Mouse (Mus musculus) heart, adult 11 months (tissue): Measurements from ENCODE around the gene Nr1h4.

Source experiments
- DNase-seq: peaks from one replicate; pipeline ENCODE4 v3.0.0; 2022

Nr1h4 gene

DNA sequence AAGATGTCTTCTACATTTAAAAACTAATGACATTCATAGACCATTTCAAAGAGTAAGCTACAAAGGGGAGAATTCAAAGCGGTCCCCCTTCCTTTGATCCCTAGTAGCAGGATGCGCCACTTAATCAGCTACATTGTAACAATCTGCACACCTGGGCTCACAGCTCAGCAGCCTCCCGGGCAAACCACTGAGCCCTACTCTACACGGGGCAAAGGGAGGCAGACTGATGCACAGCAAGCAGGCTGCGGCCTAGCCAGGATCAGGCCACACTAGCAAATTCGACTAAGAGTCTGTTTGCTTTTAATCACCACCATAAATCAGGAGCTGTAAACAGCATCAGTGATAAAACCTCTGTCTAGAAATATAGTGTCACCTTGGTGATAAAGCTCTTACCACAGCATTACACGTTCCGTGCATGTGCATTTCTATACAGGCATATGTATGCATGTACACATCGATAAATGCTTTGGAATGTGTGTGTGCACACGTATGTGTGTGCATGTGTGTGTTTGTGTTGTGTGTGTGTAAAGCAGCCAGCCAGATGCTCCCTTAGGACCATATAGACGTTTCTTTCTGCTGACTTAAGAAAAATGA lies 108.5 kb downstream of the Nr1h4 start:
- DNase-seq = peak; percentile 41

DNA sequence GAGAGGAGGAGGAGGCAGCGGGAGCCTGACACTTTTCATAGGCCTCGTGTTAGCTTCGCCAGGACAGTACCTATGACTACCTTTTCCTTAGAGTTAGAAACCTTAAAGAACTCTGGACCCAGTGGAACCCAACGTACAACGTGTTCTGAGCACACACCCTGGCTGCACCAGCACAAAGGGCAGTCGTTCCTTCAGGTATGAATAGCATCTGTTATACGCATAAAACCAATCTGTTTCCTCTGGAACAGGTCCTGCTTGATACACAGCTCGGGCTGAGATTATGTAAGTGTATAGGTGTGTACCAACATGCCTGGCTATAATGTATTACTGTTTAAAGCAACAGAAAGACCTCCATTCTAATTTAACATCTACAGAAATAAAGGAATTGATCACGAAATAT lies 109.2 kb downstream of the Nr1h4 start:
- DNase-seq = peak; percentile 36

DNA sequence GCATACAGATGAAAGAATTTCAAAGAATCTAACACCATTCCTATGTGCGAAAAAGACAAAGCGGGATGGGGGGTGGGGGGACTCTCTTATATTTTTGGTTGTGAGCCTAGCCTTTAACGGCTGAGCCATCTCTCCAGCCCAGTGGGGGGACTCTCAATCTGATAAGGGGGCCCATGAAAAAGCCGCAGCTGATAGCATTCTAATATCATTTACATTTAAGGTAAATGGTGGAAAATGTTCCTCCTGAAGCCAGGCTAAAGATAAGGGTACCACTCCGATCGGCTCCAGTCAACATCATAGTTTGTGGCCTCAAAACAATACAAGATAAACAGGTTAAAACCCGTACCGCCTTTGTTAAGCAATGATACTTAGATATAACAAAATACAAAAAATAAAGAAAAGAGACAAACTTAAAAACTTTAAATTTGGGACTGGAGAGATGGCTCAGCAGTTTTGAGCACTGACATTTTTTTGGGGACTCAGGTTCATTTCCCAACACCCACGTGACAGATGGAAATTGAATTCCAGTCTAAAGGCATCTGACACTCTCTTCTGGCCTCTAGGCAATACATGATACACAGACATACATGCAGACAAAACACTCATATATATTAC lies 110.1 kb downstream of the Nr1h4 start:
- DNase-seq = peak; percentile 15

DNA sequence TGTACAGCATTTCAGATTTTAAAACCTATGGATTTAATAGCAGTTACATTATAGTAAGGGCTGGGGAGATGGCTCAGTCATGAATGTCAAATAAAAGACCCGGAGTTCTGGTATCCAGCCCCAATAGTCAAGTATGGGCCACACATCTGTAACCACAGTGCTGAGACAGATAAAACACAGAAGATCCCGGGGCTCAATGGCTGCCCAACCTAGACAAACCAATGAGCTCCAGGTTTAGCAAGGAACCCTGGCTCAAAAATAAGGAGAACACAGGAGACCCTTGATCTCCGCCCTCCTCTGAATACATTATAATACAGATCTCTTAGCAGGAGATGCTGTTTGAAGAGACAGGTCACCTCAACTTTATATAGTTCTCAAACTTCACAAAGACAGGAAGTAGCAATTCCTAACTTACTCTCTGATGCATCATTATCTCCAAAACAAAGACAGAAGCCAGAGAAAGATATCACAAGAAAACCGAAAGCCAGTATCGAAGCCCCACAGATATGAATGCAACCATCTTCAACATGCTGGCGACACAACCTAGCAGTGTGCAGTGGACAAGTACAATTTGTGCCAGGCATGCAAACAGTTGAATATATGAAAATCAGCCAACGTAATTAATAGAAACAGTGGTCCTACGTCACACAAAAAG lies 110.8 kb downstream of the Nr1h4 start:
- DNase-seq = peak; percentile 66

- peak; percentile 64 for DNase-seq
Observed at GRCm38 (mm10) chr10:89417966-89418365, 115.4 kb downstream of the Nr1h4 start.

DNA sequence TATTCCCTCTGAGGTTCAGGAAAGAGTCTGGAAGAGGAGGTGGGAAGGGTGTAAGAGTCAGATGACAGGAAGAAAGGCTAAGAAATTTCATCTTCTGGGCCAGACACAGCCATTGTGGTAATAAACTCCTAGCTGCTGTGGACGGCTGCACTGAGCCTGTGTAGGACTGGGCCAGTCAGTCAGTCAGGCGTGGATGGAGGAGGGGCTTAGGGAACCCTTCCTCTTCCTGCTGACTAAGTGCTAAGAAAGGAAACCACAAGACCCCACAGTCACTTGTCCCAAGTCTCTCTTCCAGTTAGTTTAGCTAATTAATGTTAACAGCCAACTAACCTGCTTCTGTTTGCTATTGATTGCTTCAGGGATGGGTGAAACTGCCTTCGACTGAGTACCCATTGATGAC lies 117.9 kb downstream of the Nr1h4 start:
- DNase-seq = peak; percentile 82

DNA sequence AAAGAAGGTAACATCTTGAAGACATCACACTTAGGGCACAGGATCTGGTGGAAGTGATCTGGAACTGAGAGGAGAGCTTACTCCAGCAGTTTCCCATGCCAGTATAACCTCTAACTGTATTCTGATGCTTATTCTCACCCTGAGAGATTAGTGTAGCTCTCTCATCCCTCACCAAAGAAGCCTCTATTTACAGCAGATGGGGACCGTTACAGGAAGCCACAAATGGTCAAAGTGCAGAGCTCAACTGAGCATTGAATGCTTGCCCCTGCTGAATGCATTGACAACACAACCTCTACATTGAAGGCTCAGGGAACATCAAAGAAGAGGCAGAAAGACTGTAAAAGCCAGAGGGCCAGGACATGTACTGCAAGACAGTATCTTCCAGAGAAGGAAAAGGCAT lies 125.8 kb downstream of the Nr1h4 start:
- DNase-seq = peak; percentile 50

- DNase-seq = peak; percentile 73
Observed at GRCm38 (mm10) chr10:89406733-89407484, 126.5 kb downstream of the Nr1h4 start.

GRCm38 (mm10) chr10:89404936-89405335 lies 128.4 kb downstream of the Nr1h4 start:
- peak; percentile 64 for DNase-seq
